Mouse (Mus musculus) ES-E14 (cell line): ENCODE results near the gene Atxn1l. TPM values are rescaled to one million over a fixed set of nuclear protein-coding genes. Genes with fewer than 3 reads are reported as not detected.

ENCODE experiments used
- DNase-seq: peaks from one replicate; pipeline ENCODE4 v3.0.0-alpha.2; 2013; ENCODE audit warnings: low read depth, low spot score
- H3K27ac ChIP-seq: 2 replicates; pipeline ENCODE4 v1.5.1; 2012; ENCODE audit warnings: low read depth, mild to moderate bottlenecking, low read length, moderate library complexity, mixed read lengths; ENCODE audit not compliant: poor library complexity, insufficient read depth, severe bottlenecking
- H3K36me3 ChIP-seq: 2 replicates; pipeline ENCODE4 v1.6.1; 2012; ENCODE audit warnings: mild to moderate bottlenecking, low read length, moderate library complexity, mixed read lengths; ENCODE audit not compliant: control insufficient read depth, poor library complexity, insufficient read depth, severe bottlenecking
- H3K4me1 ChIP-seq, 2 experiments: fragments of 150-350 bp in 1 of 2; sonication (generic) in 1 of 2; 2 replicates each; pipeline ENCODE4 v1.6.1; 2012; ENCODE audit warnings: low read length in 2 of 2, mild to moderate bottlenecking in 1 of 2, mixed read lengths in 1 of 2; ENCODE audit not compliant: control insufficient read depth in 2 of 2, insufficient read depth in 2 of 2, poor library complexity in 1 of 2
- H3K4me3 ChIP-seq, 2 experiments: fragments of 150-350 bp in 1 of 2; sonication (generic) in 1 of 2; 2 replicates each; pipeline ENCODE4 v1.5.1; 2012; ENCODE audit warnings: low read length in 2 of 2, low read depth in 1 of 2, mild to moderate bottlenecking in 1 of 2, mixed read lengths in 1 of 2; ENCODE audit not compliant: insufficient read depth in 1 of 2, poor library complexity in 1 of 2, severe bottlenecking in 1 of 2
- H3K9ac ChIP-seq: 2 replicates; pipeline ENCODE4 v1.6.1; 2012; ENCODE audit warnings: low read depth, mild to moderate bottlenecking, low read length, mixed read lengths; ENCODE audit not compliant: poor library complexity, insufficient read depth, severe bottlenecking
- H3K9me3 ChIP-seq: fragments of 150-350 bp; sonication (generic); 2 replicates; pipeline ENCODE4 v1.6.1; 2012; ENCODE audit warnings: low read depth, mild to moderate bottlenecking, low read length; ENCODE audit not compliant: control insufficient read depth, insufficient read depth
- CHD2 ChIP-seq: IDR thresholded peaks from 2 replicates; pipeline ENCODE4 v1.6.1; 2014; ENCODE audit warnings: mild to moderate bottlenecking, low read depth, low read length, inconsistent platforms
- HCFC1 ChIP-seq: IDR thresholded peaks from 2 replicates; pipeline ENCODE4 v1.6.1; 2012; ENCODE audit warnings: low read length, inconsistent platforms, borderline replicate concordance; ENCODE audit not compliant: insufficient read depth
- MAFK ChIP-seq: IDR thresholded peaks from 2 replicates; pipeline ENCODE4 v1.6.1; 2014; ENCODE audit warnings: mild to moderate bottlenecking, low read depth, low read length, inconsistent platforms; ENCODE audit not compliant: insufficient read depth
- ZC3H11A ChIP-seq: IDR thresholded peaks from 2 replicates; pipeline ENCODE4 v1.6.1; 2012; ENCODE audit warnings: low read depth, mild to moderate bottlenecking, inconsistent platforms, low read length, borderline replicate concordance
- ZNF384 ChIP-seq: IDR thresholded peaks from 2 replicates; pipeline ENCODE4 v1.6.1; 2012; ENCODE audit warnings: low read depth, low read length, inconsistent platforms
- in situ Hi-C, 2 experiments: fragments of 600-800 bp; cut with MboI; formaldehyde crosslinking; loops; one replicate each; pipeline ENCODE4 v1.15.1; 2025; ENCODE audit warnings: low sequenced_read_pairs in 2 of 2, inconsistent platforms in 1 of 2; ENCODE audit not compliant: unreplicated experiment in 2 of 2
- total RNA-seq: library from RNA; depleted of rRNA; stranded (reverse); fragments of 300-350 nt; gene quantifications from 2 replicates; pipeline ENCODE4 v1.2.3, GENCODE M21; 2012

Atxn1l gene
- total RNA-seq, 1 experiment, result 12.3 TPM

DNA sequence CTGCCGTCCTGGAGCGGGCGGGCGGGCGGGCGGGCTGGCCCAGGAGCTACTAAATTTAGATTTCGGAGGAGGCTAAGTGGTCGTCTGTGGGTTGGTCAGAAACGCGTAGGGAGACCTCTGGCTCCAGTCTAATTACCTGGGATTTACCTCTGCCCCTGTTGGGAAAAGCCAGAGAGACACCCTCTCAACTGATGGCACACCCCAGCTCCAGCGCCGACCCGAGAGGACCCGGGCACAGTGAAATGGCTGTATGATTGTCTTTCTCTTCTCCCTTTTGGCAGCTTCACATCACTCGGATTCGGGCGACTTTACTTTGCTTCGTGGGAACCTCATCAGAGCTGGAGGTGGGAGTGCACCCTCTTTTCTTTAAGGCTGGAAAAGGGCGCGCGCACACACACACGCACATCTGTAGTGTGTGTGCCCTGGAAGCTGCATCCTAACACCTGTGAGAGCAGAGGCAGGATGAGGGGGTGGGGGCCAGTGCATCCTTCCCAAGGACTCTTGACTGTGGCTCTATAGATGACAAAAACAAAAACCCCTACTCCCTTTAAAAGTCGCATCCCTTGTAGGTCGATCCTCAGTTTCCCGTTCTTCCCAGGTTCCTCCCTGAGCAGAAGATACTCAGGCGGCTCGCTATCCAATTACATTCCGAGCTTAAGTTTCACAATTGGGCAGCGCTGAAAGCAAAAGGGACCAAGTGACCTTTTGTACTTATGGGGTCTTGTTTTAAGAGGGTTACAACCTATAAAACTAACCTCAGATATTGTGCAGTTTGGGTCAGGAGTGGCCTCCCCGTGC lies 31.3 kb downstream of the Atxn1l start:
- peaks cover 0 to 5% of the 10 kb centered on the region in 2 experiments; a peak in 2 of 4 replicates for H3K4me1 ChIP-seq
- H3K27ac ChIP-seq, result no peak overlapping the region
- H3K36me3 ChIP-seq, result peaks cover 5% of the 10 kb centered on the region
- H3K9ac ChIP-seq, result peak overlapping the region; percentile 33; the same call in 1 of the 2 replicates
- TF ChIP-seq CHD2 (no peak), HCFC1 (no peak), ZNF384 (no peak), ZC3H11A (no peak), MAFK (no peak)
- H3K4me3 ChIP-seq, result peak overlapping the region; percentile 87 to 98
- no peaks in the 10 kb centered on the region for H3K9me3 ChIP-seq
- peak; percentile 20 for DNase-seq
- in situ Hi-C loops, result no loop called here

DNA sequence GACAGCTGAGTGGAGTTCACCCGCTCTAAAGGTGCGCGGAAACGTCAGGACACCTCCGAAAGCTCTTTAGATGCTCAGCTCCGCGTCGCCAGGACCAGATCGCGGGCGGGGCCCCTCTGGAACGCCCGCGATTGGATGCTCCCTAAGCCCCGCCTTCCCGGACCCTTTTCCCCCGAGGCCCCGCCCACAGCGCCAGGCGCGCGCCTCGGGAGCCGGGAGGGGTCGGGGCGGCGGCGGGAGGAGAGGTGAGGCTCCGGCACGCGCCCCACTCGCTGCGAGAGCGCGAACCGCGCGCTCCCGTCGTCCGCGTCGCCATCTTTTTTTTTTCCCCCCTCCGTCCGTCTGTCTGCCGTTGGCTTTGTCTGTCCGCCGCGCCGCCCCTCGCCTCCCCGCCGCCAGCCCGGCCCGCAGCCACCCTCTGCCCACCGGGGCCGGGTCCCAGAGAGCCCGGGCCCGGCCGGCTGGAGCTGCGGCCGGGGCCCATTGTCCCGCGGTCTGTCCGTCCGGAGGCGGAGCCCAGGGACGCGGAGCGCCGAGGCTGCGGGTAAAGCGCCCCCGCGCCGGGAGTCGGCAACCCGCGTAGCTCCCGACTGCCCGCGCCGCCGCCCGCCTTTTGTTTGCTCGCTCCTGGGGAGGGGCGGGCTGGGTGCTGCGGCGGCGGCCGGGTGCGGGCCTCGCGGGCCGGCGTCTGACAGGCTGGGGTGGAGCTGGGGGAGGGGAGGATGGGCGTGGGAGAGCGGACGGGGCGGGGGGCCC lies 32.0 kb downstream of the Atxn1l start, which contains the start of gene Zfp821:
Gene Zfp821, plus strand, starts transcription at position 227 of the 756 bp plus-strand sequence.
- DNase-seq, result peak; percentile 91
- peaks cover 0 to 5% of the 10 kb centered on the region in 2 experiments; a peak in 2 of 4 replicates for H3K4me1 ChIP-seq
- in situ Hi-C loops, result no loop called here
- H3K27ac ChIP-seq, result no peak within 1 kb of the TSS
- H3K9ac ChIP-seq, result peak within 1 kb of the TSS; percentile 79
- H3K9me3 ChIP-seq, result no peaks in the 10 kb centered on the region
- peak within 1 kb of the TSS; percentile 87 to 98 for H3K4me3 ChIP-seq
- H3K36me3 ChIP-seq, result peaks cover 5% of the 10 kb centered on the region
- TF ChIP-seq ZNF384, result no peak
- no peak for TF ChIP-seq MAFK
- TF ChIP-seq CHD2, result no peak
- no peak for TF ChIP-seq HCFC1
- TF ChIP-seq ZC3H11A, result no peak

DNA sequence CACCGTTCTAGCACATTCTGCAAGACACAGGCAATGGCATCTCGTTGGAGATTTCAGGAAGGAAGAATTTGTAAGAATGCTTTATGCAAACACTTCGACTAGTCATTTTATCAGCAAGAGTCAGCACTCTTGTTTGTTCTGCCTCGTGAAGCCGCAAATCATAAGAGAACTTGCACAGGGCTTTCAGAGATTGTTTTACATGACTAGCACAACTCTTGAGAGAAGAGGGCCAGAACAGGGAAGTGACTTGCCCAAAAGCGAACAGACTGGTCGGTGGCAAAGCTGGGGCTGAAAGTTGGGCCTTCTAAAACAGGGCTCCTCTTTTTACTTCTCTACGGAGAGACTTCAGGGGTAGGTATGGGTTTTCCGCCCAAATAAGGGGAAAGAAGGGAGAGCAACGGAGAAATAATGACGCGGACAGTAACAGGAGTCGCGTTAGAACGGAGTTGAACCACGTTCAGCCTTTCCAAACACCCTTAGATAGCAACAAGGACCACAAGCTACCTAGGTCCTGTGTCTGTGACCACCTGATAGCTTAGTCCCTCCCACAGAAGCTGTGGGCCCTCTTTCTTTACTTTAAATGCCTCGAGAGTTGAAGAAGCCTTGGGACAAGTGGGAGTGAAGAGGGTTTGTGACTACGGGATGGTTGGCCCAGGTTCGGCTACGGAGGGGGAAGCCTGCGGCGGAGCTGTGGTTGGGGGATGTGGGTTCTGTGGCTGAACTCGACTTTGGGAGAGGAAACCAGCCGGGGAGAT lies 32.8 kb downstream of the Atxn1l start:
- DNase-seq, result no peak
- in situ Hi-C loops, result no loop called here
- H3K4me3 ChIP-seq, result peak overlapping the region; percentile 64 to 98
- peaks cover 2% of the 10 kb centered on the region; the same call in 1 of the 2 replicates for H3K36me3 ChIP-seq
- no peak overlapping the region for H3K27ac ChIP-seq
- no peaks in the 10 kb centered on the region for H3K9me3 ChIP-seq
- no peak for TF ChIP-seq HCFC1
- TF ChIP-seq CHD2, result no peak
- no peak for TF ChIP-seq ZNF384
- TF ChIP-seq MAFK, result no peak
- no peak for TF ChIP-seq ZC3H11A
- H3K4me1 ChIP-seq, result peaks cover 0 to 5% of the 10 kb centered on the region in 2 experiments; a peak in 2 of 4 replicates
- H3K9ac ChIP-seq, result no peak overlapping the region

DNA sequence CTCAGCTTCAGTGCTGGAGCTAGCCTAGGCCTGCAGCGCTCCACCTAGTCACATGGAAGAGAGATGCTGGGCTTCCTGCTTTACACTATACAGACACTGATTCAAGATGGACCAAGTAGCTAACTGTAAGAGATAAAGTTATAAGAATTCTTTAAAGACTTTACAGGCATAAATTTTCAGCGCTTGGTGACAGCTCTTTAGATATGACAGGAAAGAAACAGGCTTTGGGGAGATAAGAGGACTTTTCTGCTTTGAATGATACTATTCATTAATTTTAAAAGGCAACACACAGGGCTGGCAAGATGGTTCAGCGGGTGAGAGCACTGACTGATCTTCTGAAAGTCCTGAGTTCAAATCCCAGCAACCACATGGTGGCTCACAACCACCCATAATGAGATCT lies 39.1 kb downstream of the Atxn1l start:
- Histone ChIP-seq H3K4me3 (no peak overlapping the region), H3K4me1 (0 out of 4 replicates have a peak, but pooled peaks cover 0 to 5% of the 10 kb centered on the region in 2 experiments), H3K27ac (no peak overlapping the region), H3K9ac (no peak overlapping the region), H3K36me3 (no peaks in the 10 kb centered on the region), H3K9me3 (no peaks in the 10 kb centered on the region)
- DNase-seq, result no peak
- no peak for TF ChIP-seq MAFK
- TF ChIP-seq HCFC1, result no peak
- TF ChIP-seq ZNF384, result no peak
- TF ChIP-seq CHD2, result no peak
- no peak for TF ChIP-seq ZC3H11A
- in situ Hi-C loops, result no loop called here
